Mouse (Mus musculus) forebrain, embryonic 16.5 days (tissue): ENCODE results near the gene BC051019. TPM values are rescaled to one million over a fixed set of nuclear protein-coding genes. Genes with fewer than 3 reads are reported as not detected.
A peak's percentile ranks its signal among the peaks of the same experiment; 100 is the strongest.

Experiments used
- ATAC-seq: fragments of 200-750 bp; cut with Nextera tagmentation; 2 replicates; pipeline ENCODE4 v1.8.0; 2017; ENCODE audit warnings: mild to moderate bottlenecking, moderate library complexity
- H3K27ac ChIP-seq: fragments of 300-500 bp; sonication (generic); 2 replicates; pipeline ENCODE4 v1.5.1; 2014; ENCODE audit warnings: low read length, control low read depth
- H3K27me3 ChIP-seq: fragments of 300-500 bp; sonication (generic); replicated peaks from 2 replicates; pipeline ENCODE4 v1.6.1; 2014; ENCODE audit warnings: low read length; ENCODE audit not compliant: control insufficient read depth, insufficient read depth
- H3K36me3 ChIP-seq: fragments of 300-500 bp; sonication (generic); 2 replicates; pipeline ENCODE4 v1.6.1; 2014; ENCODE audit not compliant: control insufficient read depth, insufficient read depth
- H3K4me1 ChIP-seq: fragments of 300-500 bp; sonication (generic); replicated peaks from 2 replicates; pipeline ENCODE4 v1.6.1; 2014; ENCODE audit warnings: low read length; ENCODE audit not compliant: control insufficient read depth, insufficient read depth
- H3K4me2 ChIP-seq: fragments of 300-500 bp; sonication (generic); 2 replicates; pipeline ENCODE4 v1.6.1; 2014; ENCODE audit warnings: mild to moderate bottlenecking, low read length, control low read depth
- H3K4me3 ChIP-seq: fragments of 300-500 bp; sonication (generic); replicated peaks from 2 replicates; pipeline ENCODE4 v1.5.1; 2014; ENCODE audit warnings: mild to moderate bottlenecking, low read length, control low read depth
- H3K9ac ChIP-seq: fragments of 300-500 bp; sonication (generic); replicated peaks from 2 replicates; pipeline ENCODE4 v1.6.1; 2014; ENCODE audit warnings: low read depth, low read length, control low read depth
- H3K9me3 ChIP-seq: fragments of 300-500 bp; sonication (generic); 2 replicates; pipeline ENCODE4 v1.6.1; 2016; ENCODE audit warnings: low read length; ENCODE audit not compliant: control insufficient read depth
- WGBS: fragments of 180-500 bp; shearing (Covaris S2); extraction: QIAGEN DNeasy Blood & Tissue Kit; methylation state at CpG from one replicate; pipeline ENCODE4 v1.1.7; 2014; 5-methylcytosine and 5-hydroxymethylcytosine counted together
- polyA plus RNA-seq: library from polyadenylated mRNA; unstranded; fragments of >200 nt; fragmentation: Nextera tagmentation; extraction: Ambion mirVana; gene quantifications from 2 replicates; pipeline ENCODE4 v1.2.1, GENCODE M21; 2015

Gene BC051019
- polyA plus RNA-seq, 1 experiment from 2014 or later = 0.16 TPM

GRCm38 (mm10) chr7:109751427-109752007 lies 27.9 kb upstream of the BC051019 start:
- no peaks in the 10 kb centered on the region for H3K27me3 ChIP-seq
- WGBS = 5% methylated on average over 13 of the region's 13 CpGs
- no peaks in the 10 kb centered on the region for H3K36me3 ChIP-seq

GRCm38 (mm10) chr7:109747747-109748146 lies 24.1 kb upstream of the BC051019 start:
- Histone ChIP-seq H3K36me3 (peaks cover 15% of the 10 kb centered on the region), H3K4me2 (no peak overlapping the region), H3K9me3 (no peaks in the 10 kb centered on the region), H3K4me3 (no peak overlapping the region), H3K4me1 (peaks cover 5% of the 10 kb centered on the region), H3K27ac (no peak overlapping the region), H3K27me3 (no peaks in the 10 kb centered on the region), H3K9ac (no peak overlapping the region)
- no peak for ATAC-seq
- WGBS = 52% methylated on average over 1 of the region's 1 CpGs

More at GRCm38 (mm10) chr7:109751427-109752007, 27.9 kb upstream of the BC051019 start:
- Histone ChIP-seq H3K9ac (peak overlapping the region; percentile 90), H3K4me3 (peak overlapping the region; percentile 86), H3K27ac (peak overlapping the region; percentile 70), H3K4me1 (peaks cover 16% of the 10 kb centered on the region), H3K9me3 (no peaks in the 10 kb centered on the region), H3K4me2 (peak overlapping the region; percentile 76)
- ATAC-seq = peak; percentile 18

- no peak for ATAC-seq
- H3K4me3 ChIP-seq = no peak overlapping the region
- H3K9me3 ChIP-seq = no peaks in the 10 kb centered on the region
- WGBS = 92% methylated on average over 4 of the region's 4 CpGs
- H3K36me3 ChIP-seq = peaks cover 27% of the 10 kb centered on the region
- H3K9ac ChIP-seq = no peak overlapping the region
- no peak overlapping the region for H3K4me2 ChIP-seq
- H3K27ac ChIP-seq = no peak overlapping the region
- H3K4me1 ChIP-seq = no peaks in the 10 kb centered on the region
- H3K27me3 ChIP-seq = no peaks in the 10 kb centered on the region
Observed at GRCm38 (mm10) chr7:109741703-109742102, 18.1 kb upstream of the BC051019 start.

- no peak overlapping the region for H3K9ac ChIP-seq
- 89% methylated on average over 1 of the region's 1 CpGs for WGBS
- no peaks in the 10 kb centered on the region for H3K4me1 ChIP-seq
Observed at GRCm38 (mm10) chr7:109741060-109741459, 17.4 kb upstream of the BC051019 start.

GRCm38 (mm10) chr7:109739822-109740370 lies 16.2 kb upstream of the BC051019 start:
- Histone ChIP-seq H3K27ac (no peak overlapping the region), H3K9ac (no peak overlapping the region), H3K27me3 (no peaks in the 10 kb centered on the region), H3K36me3 (peaks cover 33% of the 10 kb centered on the region), H3K4me3 (no peak overlapping the region), H3K4me2 (no peak overlapping the region), H3K4me1 (no peaks in the 10 kb centered on the region), H3K9me3 (no peaks in the 10 kb centered on the region)
- ATAC-seq = no peak
- 94% methylated on average over 5 of the region's 5 CpGs for WGBS

More at GRCm38 (mm10) chr7:109741060-109741459, 17.4 kb upstream of the BC051019 start:
- Histone ChIP-seq H3K27me3 (no peaks in the 10 kb centered on the region), H3K9me3 (no peaks in the 10 kb centered on the region), H3K36me3 (peaks cover 33% of the 10 kb centered on the region), H3K4me2 (no peak overlapping the region), H3K4me3 (no peak overlapping the region), H3K27ac (no peak overlapping the region)
- ATAC-seq = no peak

GRCm38 (mm10) chr7:109734806-109735205 lies 11.2 kb upstream of the BC051019 start:
- no peak for ATAC-seq
- Histone ChIP-seq H3K4me1 (no peaks in the 10 kb centered on the region), H3K27me3 (no peaks in the 10 kb centered on the region), H3K27ac (no peak overlapping the region), H3K4me2 (no peak overlapping the region), H3K36me3 (peaks cover 10% of the 10 kb centered on the region), H3K4me3 (no peak overlapping the region), H3K9ac (no peak overlapping the region), H3K9me3 (no peaks in the 10 kb centered on the region)
- 93% methylated on average over 4 of the region's 4 CpGs for WGBS

- Histone ChIP-seq H3K4me2 (no peak within 1 kb of the TSS), H3K4me3 (no peak within 1 kb of the TSS), H3K4me1 (no peaks in the 10 kb centered on the region), H3K36me3 (peaks cover 9% of the 10 kb centered on the region), H3K27ac (no peak within 1 kb of the TSS), H3K27me3 (no peaks in the 10 kb centered on the region), H3K9ac (no peak within 1 kb of the TSS), H3K9me3 (no peaks in the 10 kb centered on the region)
- no peak for ATAC-seq
- WGBS = 88% methylated on average over 5 of the region's 5 CpGs
Observed at GRCm38 (mm10) chr7:109731626-109732025, 8.0 kb upstream of the BC051019 start, which contains the start of gene Ascl3. Gene Ascl3, minus strand, starts transcription at chr7:109731726.

- Histone ChIP-seq H3K4me3 (no peak overlapping the region), H3K27ac (no peak overlapping the region), H3K36me3 (no peaks in the 10 kb centered on the region), H3K4me1 (no peaks in the 10 kb centered on the region), H3K27me3 (no peaks in the 10 kb centered on the region), H3K4me2 (no peak overlapping the region), H3K9ac (no peak overlapping the region), H3K9me3 (no peaks in the 10 kb centered on the region)
- WGBS = 95% methylated on average over 8 of the region's 8 CpGs
- no peak for ATAC-seq
Observed at GRCm38 (mm10) chr7:109723114-109723513, 536 bp downstream of the BC051019 start.

GRCm38 (mm10) chr7:109722618-109723017 lies 1.0 kb downstream of the BC051019 start:
- H3K4me3 ChIP-seq = no peak overlapping the region
- H3K9me3 ChIP-seq = no peaks in the 10 kb centered on the region
- no peak overlapping the region for H3K27ac ChIP-seq
- H3K9ac ChIP-seq = no peak overlapping the region
- no peaks in the 10 kb centered on the region for H3K36me3 ChIP-seq
- 96% methylated on average over 2 of the region's 2 CpGs for WGBS
- ATAC-seq = no peak
- no peaks in the 10 kb centered on the region for H3K4me1 ChIP-seq
- no peak overlapping the region for H3K4me2 ChIP-seq
- no peaks in the 10 kb centered on the region for H3K27me3 ChIP-seq
